ENCODE assay signal across 8 mouse cellular contexts in genomic region chr10:80963031-80963975, GRCm38 (mm10). TPM values are rescaled to one million over a fixed set of nuclear protein-coding genes. Genes with fewer than 3 reads are reported as not detected.
DNase-seq lines count a peak whose midpoint lies in the region; ATAC-seq and TF ChIP-seq lines count a peak whose summit lies in the region.

No protein-coding gene starts in this region.

- 19% methylated on average over 12 of the region's 12 CpGs for WGBS in heart, postnatal 0 days
- WGBS in liver, postnatal 0 days (ENCODE audit: insufficient replicate concordance): 34% methylated on average over 12 of the region's 12 CpGs
- WGBS in thymus, adult 2 months: 67% methylated on average over 12 of the region's 12 CpGs
- 44% methylated on average over 12 of the region's 12 CpGs for WGBS in hindbrain, embryonic 14.5 days
- 52% methylated on average over 12 of the region's 12 CpGs for WGBS in forebrain, postnatal 0 days

- no peak overlapping the region for H3K4me3 ChIP-seq in gastrocnemius, adult 2 months
- H3K4me3 ChIP-seq in heart, postnatal 0 days (ENCODE audit: low read depth, low read length): no peak overlapping the region
- no peak overlapping the region for H3K4me3 ChIP-seq in liver, postnatal 0 days (ENCODE audit: low read depth, low read length)
- no peak overlapping the region for H3K4me3 ChIP-seq in thymus, adult 2 months (ENCODE audit: control insufficient read depth, insufficient read depth, low read length)
- no peak overlapping the region for H3K4me3 ChIP-seq in hindbrain, embryonic 14.5 days (replicated peaks; ENCODE audit: low read length)
- H3K4me3 ChIP-seq in forebrain, postnatal 0 days (ENCODE audit: low read depth, low read length): no peak overlapping the region

- H3K36me3 ChIP-seq in heart, postnatal 0 days (replicated peaks; ENCODE audit: control insufficient read depth, insufficient read depth, low read length): no peaks in the 10 kb centered on the region
- no peaks in the 10 kb centered on the region for H3K36me3 ChIP-seq in liver, postnatal 0 days (replicated peaks; ENCODE audit: insufficient read depth, low read length)
- no peaks in the 10 kb centered on the region for H3K36me3 ChIP-seq in thymus, adult 2 months (ENCODE audit: control insufficient read depth, insufficient read depth, low read length)
- no peaks in the 10 kb centered on the region for H3K36me3 ChIP-seq in hindbrain, embryonic 14.5 days (replicated peaks; ENCODE audit: control insufficient read depth, insufficient read depth)
- H3K36me3 ChIP-seq in forebrain, postnatal 0 days (ENCODE audit: insufficient read depth): no peaks in the 10 kb centered on the region

- no peak overlapping the region for H3K9ac ChIP-seq in heart, postnatal 0 days (replicated peaks; ENCODE audit: low read depth, low read length)
- peak overlapping the region; percentile 38; the same call in 1 of the 2 replicates for H3K9ac ChIP-seq in liver, postnatal 0 days (replicated peaks)
- H3K9ac ChIP-seq in hindbrain, embryonic 14.5 days: no peak overlapping the region
- no peak overlapping the region for H3K9ac ChIP-seq in forebrain, postnatal 0 days

- no peaks in the 10 kb centered on the region for H3K9me3 ChIP-seq in heart, postnatal 0 days (replicated peaks; ENCODE audit: control insufficient read depth, low read length)
- no peaks in the 10 kb centered on the region for H3K9me3 ChIP-seq in liver, postnatal 0 days (ENCODE audit: low read length)
- H3K9me3 ChIP-seq in hindbrain, embryonic 14.5 days (ENCODE audit: control insufficient read depth, low read length): no peaks in the 10 kb centered on the region
- no peaks in the 10 kb centered on the region for H3K9me3 ChIP-seq in forebrain, postnatal 0 days (ENCODE audit: low read length)

- no peak overlapping the region for H3K4me2 ChIP-seq in heart, postnatal 0 days (ENCODE audit: low read depth, low read length)
- no peak overlapping the region for H3K4me2 ChIP-seq in liver, postnatal 0 days (ENCODE audit: low read depth, low read length)
- H3K4me2 ChIP-seq in hindbrain, embryonic 14.5 days (replicated peaks): no peak overlapping the region
- H3K4me2 ChIP-seq in forebrain, postnatal 0 days (ENCODE audit: low read depth): no peak overlapping the region

- no peak for TF ChIP-seq POLR2A in thymus, adult 2 months (IDR thresholded peaks at IDR 0.05; ENCODE audit: control insufficient read depth, extremely low read depth, insufficient read depth, low read length, poor library complexity)

- peak overlapping the region; percentile 65 for H3K27ac ChIP-seq in gastrocnemius, adult 2 months
- H3K27ac ChIP-seq in heart, postnatal 0 days (ENCODE audit: low read depth): peak overlapping the region; percentile 22; the same call in 1 of the 2 replicates
- H3K27ac ChIP-seq in liver, postnatal 0 days (ENCODE audit: low read depth): peak overlapping the region; percentile 93
- no peak overlapping the region for H3K27ac ChIP-seq in thymus, adult 2 months (ENCODE audit: control insufficient read depth, insufficient read depth, low read length)
- no peak overlapping the region for H3K27ac ChIP-seq in hindbrain, embryonic 14.5 days
- no peak overlapping the region for H3K27ac ChIP-seq in forebrain, postnatal 0 days (ENCODE audit: low read depth, low read length)

- no peaks in the 10 kb centered on the region for H3K27me3 ChIP-seq in heart, postnatal 0 days (ENCODE audit: control insufficient read depth, insufficient read depth, low read length)
- no peaks in the 10 kb centered on the region for H3K27me3 ChIP-seq in liver, postnatal 0 days (ENCODE audit: insufficient read depth, low read length)
- no peaks in the 10 kb centered on the region for H3K27me3 ChIP-seq in thymus, adult 2 months (ENCODE audit: control insufficient read depth, insufficient read depth, low read length)
- H3K27me3 ChIP-seq in hindbrain, embryonic 14.5 days (ENCODE audit: control insufficient read depth, insufficient read depth, low read length): no peaks in the 10 kb centered on the region
- H3K27me3 ChIP-seq in forebrain, postnatal 0 days (ENCODE audit: insufficient read depth, low read length): no peaks in the 10 kb centered on the region

- DNase-seq in gastrocnemius, adult 2 months: no peak
- DNase-seq in gastrocnemius, postnatal 25 days: no peak
- peak; percentile 46 for DNase-seq in adipocyte (ENCODE audit: low spot score)
- peak; percentile 39 for DNase-seq in heart, postnatal 0 days (ENCODE audit: low spot score)
- peak; percentile 77 for DNase-seq in liver, postnatal 0 days
- DNase-seq in thymus, adult 2 months: no peak
- no peak for DNase-seq in hindbrain, embryonic 14.5 days (ENCODE audit: low spot score)
- no peak for DNase-seq in forebrain, postnatal 0 days

- no peak for TF ChIP-seq EP300 in heart, postnatal 0 days (IDR thresholded peaks at IDR 0.05; ENCODE audit: low read depth)
- TF ChIP-seq EP300 in liver, postnatal 0 days (IDR thresholded peaks at IDR 0.05; ENCODE audit: low read depth): peak; percentile 71; the same call in 1 of the 2 replicates

- peak; percentile 43; the same call in 1 of the 2 replicates for ATAC-seq in heart, postnatal 0 days (ENCODE audit: insufficient read depth, low read depth)
- ATAC-seq in liver, postnatal 0 days: peak; percentile 51
- no peak for ATAC-seq in hindbrain, embryonic 14.5 days (ENCODE audit: low FRiP score)
- no peak for ATAC-seq in forebrain, postnatal 0 days

- peaks cover 24% of the 10 kb centered on the region for H3K4me1 ChIP-seq in heart, postnatal 0 days (ENCODE audit: control insufficient read depth, insufficient read depth)
- H3K4me1 ChIP-seq in liver, postnatal 0 days (ENCODE audit: insufficient read depth): peaks cover 39% of the 10 kb centered on the region
- no peaks in the 10 kb centered on the region for H3K4me1 ChIP-seq in thymus, adult 2 months (replicated peaks; ENCODE audit: control insufficient read depth, insufficient read depth, low read length)
- no peaks in the 10 kb centered on the region for H3K4me1 ChIP-seq in hindbrain, embryonic 14.5 days (replicated peaks; ENCODE audit: control insufficient read depth, insufficient read depth, low read length)
- H3K4me1 ChIP-seq in forebrain, postnatal 0 days (ENCODE audit: insufficient read depth): no peaks in the 10 kb centered on the region

- intact Hi-C loops in gastrocnemius, adult 2 months (cut with DNase I): no loop called here

- no peak for TF ChIP-seq CTCF in gastrocnemius, adult 2 months (IDR thresholded peaks at IDR 0.05)
- peak; percentile 12; the same call in 1 of the 2 replicates for TF ChIP-seq CTCF in heart, postnatal 0 days (IDR thresholded peaks at IDR 0.05; ENCODE audit: low read depth)
- no peak for TF ChIP-seq CTCF in liver, postnatal 0 days (IDR thresholded peaks at IDR 0.05; ENCODE audit: low read depth)
- TF ChIP-seq CTCF in thymus, adult 2 months (IDR thresholded peaks at IDR 0.05; ENCODE audit: borderline replicate concordance, control insufficient read depth, extremely low read depth, insufficient read depth, low read length, poor library complexity): no peak
- TF ChIP-seq CTCF in forebrain, postnatal 0 days (IDR thresholded peaks at IDR 0.05; ENCODE audit: low read depth): no peak

RNA-seq across cellular contexts. Expression of gene Gadd45b, which starts 33.4 kb away (rescaled TPM):
- 10 to 100 TPM; 23.6 to 28.4 TPM for total RNA-seq in gastrocnemius, adult 2 months (2021)
- total RNA-seq in gastrocnemius, postnatal 25 days (2021): 10 to 100 TPM; 12.7 to 30.0 TPM
- total RNA-seq in heart, postnatal 0 days (2014; rRNA removed; ENCODE audit: low replicate concordance): 18.9 and 26.8 TPM in 2 replicates
- 22.3 and 28.0 TPM in 2 replicates for polyA plus RNA-seq in heart, postnatal 0 days (2015; fragmentation: Nextera tagmentation; extraction: Ambion mirVana)
- polyA plus RNA-seq in liver, postnatal 0 days (2015; fragmentation: Nextera tagmentation; extraction: Ambion mirVana): 17.3 and 18.7 TPM in 2 replicates
- 36.2 and 53.2 TPM in 2 replicates for polyA plus RNA-seq in thymus, adult 2 months (2012; rRNA removed)
- 6.2 and 8.0 TPM in 2 replicates for polyA plus RNA-seq in hindbrain, embryonic 14.5 days (2014; fragmentation: Nextera tagmentation; extraction: Ambion mirVana)
- total RNA-seq in forebrain, postnatal 0 days (2014; rRNA removed): 5.0 and 5.8 TPM in 2 replicates
- polyA plus RNA-seq in forebrain, postnatal 0 days (2015; fragmentation: Nextera tagmentation; extraction: Ambion mirVana): 6.5 and 7.7 TPM in 2 replicates

RNA-seq across cellular contexts. Expression of gene Lmnb2, which starts 45.3 kb away (rescaled TPM):
- 1 to 10 TPM; 1.9 to 3.0 TPM for total RNA-seq in gastrocnemius, adult 2 months (2021)
- total RNA-seq in gastrocnemius, postnatal 25 days (2021): 1 to 10 TPM; 3.7 to 5.1 TPM
- total RNA-seq in heart, postnatal 0 days (2014; rRNA removed; ENCODE audit: low replicate concordance): 13.9 and 18.9 TPM in 2 replicates
- 9.1 and 9.7 TPM in 2 replicates for polyA plus RNA-seq in heart, postnatal 0 days (2015; fragmentation: Nextera tagmentation; extraction: Ambion mirVana)
- polyA plus RNA-seq in liver, postnatal 0 days (2015; fragmentation: Nextera tagmentation; extraction: Ambion mirVana): 5.4 and 6.5 TPM in 2 replicates
- 44.2 and 52.7 TPM in 2 replicates for polyA plus RNA-seq in thymus, adult 2 months (2012; rRNA removed)
- polyA plus RNA-seq in hindbrain, embryonic 14.5 days (2014; fragmentation: Nextera tagmentation; extraction: Ambion mirVana): 12.9 and 13.8 TPM in 2 replicates
- 46.1 and 46.5 TPM in 2 replicates for total RNA-seq in forebrain, postnatal 0 days (2014; rRNA removed)
- 22.1 and 24.5 TPM in 2 replicates for polyA plus RNA-seq in forebrain, postnatal 0 days (2015; fragmentation: Nextera tagmentation; extraction: Ambion mirVana)

RNA-seq across cellular contexts. Expression of gene Gng7, which starts 51.4 kb away (rescaled TPM):
- 1 to 10 TPM in 1 of 2 experiments, under 1 TPM in 1; 0.66 to 1.0 TPM for total RNA-seq in gastrocnemius, adult 2 months (2021)
- total RNA-seq in gastrocnemius, postnatal 25 days (2021): 1 to 10 TPM in 1 of 2 experiments, under 1 TPM in 1; 0.61 to 1.1 TPM
- 0.11 and 0.93 TPM in 2 replicates for total RNA-seq in heart, postnatal 0 days (2014; rRNA removed; ENCODE audit: low replicate concordance)
- polyA plus RNA-seq in heart, postnatal 0 days (2015; fragmentation: Nextera tagmentation; extraction: Ambion mirVana): 0.64 and 0.85 TPM in 2 replicates
- 1.3 TPM in 2 replicates for polyA plus RNA-seq in liver, postnatal 0 days (2015; fragmentation: Nextera tagmentation; extraction: Ambion mirVana)
- polyA plus RNA-seq in thymus, adult 2 months (2012; rRNA removed): 0.63 and 0.80 TPM in 2 replicates
- polyA plus RNA-seq in hindbrain, embryonic 14.5 days (2014; fragmentation: Nextera tagmentation; extraction: Ambion mirVana): 17.7 and 20.9 TPM in 2 replicates
- total RNA-seq in forebrain, postnatal 0 days (2014; rRNA removed): 64.5 and 91.4 TPM in 2 replicates
- polyA plus RNA-seq in forebrain, postnatal 0 days (2015; fragmentation: Nextera tagmentation; extraction: Ambion mirVana): 76.2 and 85.7 TPM in 2 replicates

Comparison
In these comparisons a context has a peak if more than half of its experiments do, and no peak if none do; other contexts are left out.
1. DNase-seq: peak in adipocyte (single experiment), heart, postnatal 0 days (single experiment) and liver, postnatal 0 days (single experiment); none in gastrocnemius, adult 2 months (single experiment), gastrocnemius, postnatal 25 days (single experiment), thymus, adult 2 months (single experiment), hindbrain, embryonic 14.5 days (single experiment) and forebrain, postnatal 0 days (single experiment).
2. H3K27ac ChIP-seq: peak in gastrocnemius, adult 2 months (single experiment), heart, postnatal 0 days (single experiment) and liver, postnatal 0 days (single experiment); none in thymus, adult 2 months (single experiment), hindbrain, embryonic 14.5 days (single experiment) and forebrain, postnatal 0 days (single experiment).
3. ATAC-seq: peak in heart, postnatal 0 days (single experiment) and liver, postnatal 0 days (single experiment); none in hindbrain, embryonic 14.5 days (single experiment) and forebrain, postnatal 0 days (single experiment).